Mouse (Mus musculus) spleen, postnatal 4 days (tissue): Measurements from ENCODE around the gene Ppp1r3f.

Source experiments
- DNase-seq, 2 experiments: peaks; one replicate each; pipeline ENCODE4 v3.0.0; 2022; ENCODE audit warnings: low spot score in 2 of 2

The Ppp1r3f gene

DNA sequence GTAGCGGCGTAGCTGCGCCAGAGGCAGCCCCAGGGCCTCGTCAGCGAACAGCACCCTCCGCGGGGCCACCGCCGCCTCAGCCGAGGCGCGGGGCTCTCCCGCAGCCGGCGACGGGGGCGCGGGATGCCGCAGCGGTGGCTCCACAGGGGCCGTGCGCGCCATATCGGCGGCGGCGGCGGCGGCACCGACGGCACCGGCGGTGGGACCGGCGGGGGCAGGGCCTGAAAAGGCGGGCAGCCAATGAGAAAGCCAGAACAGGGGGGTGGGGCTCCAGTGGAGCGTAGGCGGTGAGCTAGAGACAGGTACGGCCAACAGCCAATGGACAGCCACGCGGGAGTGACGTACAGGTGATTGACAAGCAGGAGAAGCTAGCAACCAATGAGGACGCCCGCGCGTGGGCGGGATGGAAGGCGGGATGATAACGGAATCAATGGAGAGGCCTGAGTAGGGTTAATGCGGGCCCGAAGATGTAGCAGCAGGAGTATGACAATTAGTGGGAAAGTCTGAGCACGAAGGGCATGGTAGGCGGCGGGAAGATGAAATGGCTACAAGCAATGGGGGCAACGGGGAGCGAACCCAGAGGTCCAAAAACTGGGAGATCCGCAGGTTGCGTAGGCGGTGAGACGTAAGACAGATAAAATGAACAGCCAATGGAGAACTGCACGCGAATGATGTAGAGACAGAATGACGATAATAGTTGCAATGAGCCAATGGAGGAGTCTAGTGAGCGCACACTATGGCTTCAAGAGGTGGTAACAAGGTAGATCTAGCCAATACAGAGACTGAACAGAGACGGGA, at the start of gene Ppp1r3f:
Gene Ppp1r3f, minus strand, starts transcription at position 197 of the 798 bp plus-strand sequence.
- DNase-seq, result peak; percentile 91 to 92

DNA sequence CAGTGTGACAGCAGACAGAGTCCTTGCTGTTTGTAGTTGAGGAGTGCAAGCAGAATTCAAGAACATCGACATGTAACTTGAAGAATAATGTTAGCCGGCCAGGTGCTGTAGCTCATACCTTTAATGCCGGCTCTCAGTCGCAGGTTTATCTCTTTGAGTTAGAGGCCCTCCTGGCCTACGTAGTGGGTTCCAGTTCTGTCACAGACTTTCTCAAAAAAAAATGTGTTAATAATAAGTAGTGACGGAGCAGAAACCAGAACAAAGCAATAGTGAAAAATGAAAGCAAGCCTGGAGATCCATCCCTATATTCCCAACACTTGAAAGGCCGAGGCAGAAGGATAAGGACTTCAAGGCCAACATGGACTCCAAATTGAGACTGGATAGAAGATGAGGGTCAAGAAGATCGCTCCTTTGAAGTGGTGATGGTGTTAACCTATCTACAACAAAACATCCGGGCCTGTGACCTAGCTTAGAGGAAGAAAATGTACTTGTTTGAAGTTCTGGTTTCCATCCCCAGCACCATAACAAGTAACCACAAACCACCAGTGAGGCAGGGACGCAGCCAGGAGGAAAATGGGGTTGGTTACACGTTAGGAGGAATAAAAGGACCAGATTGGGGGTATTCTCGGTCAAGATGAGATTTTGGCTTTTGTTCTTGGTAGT, 43.9 kb upstream of the Ppp1r3f start:
- no peak for DNase-seq

DNA sequence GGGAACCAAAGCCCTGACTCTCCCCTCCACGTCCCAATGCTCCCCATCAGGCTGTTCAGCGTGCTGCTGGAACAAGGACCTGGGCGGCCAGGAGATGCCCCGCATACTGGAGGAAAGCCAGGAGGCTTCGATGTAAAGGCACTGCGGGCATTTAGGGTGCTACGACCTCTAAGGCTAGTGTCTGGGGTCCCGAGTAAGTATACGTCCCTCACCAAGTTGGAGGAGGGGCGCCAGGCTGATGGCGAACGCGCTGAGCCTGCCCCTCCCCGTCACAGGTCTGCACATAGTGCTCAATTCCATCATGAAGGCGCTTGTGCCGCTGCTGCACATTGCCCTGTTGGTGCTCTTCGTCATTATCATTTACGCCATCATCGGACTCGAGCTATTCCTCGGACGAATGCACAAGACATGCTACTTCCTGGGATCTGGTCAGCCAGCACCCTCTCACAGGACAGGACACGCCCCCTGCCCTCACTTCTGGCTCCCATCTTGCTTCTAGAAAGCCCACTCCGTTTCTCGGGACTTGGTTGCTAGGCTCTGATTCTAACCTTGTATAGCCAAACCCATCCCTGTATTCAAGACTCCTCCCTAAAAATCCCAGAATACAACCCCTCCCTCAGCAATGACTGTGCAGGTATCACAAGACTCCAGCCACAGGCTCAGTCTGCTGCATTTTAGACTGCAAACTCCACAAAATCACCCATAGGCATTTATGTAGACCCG, 36.6 kb upstream of the Ppp1r3f start:
- DNase-seq, result no peak

DNA sequence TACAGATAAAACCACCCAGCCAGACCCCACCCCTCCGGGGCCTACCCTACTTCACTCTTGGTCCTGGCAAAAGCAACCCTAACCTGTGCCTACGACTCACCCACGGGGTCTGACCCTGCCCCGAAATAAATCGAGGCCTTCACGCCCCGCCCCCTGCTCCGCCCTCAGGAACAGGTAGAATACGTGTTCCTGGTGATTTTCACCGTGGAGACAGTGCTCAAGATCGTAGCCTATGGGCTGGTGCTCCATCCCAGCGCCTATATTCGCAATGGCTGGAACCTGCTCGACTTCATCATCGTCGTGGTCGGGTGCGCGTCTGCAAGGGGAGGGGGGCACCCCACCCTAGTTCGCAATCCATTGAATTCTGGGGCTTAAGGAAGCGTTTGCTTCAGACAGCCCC, 36.0 kb upstream of the Ppp1r3f start:
- DNase-seq, result no peak

DNA sequence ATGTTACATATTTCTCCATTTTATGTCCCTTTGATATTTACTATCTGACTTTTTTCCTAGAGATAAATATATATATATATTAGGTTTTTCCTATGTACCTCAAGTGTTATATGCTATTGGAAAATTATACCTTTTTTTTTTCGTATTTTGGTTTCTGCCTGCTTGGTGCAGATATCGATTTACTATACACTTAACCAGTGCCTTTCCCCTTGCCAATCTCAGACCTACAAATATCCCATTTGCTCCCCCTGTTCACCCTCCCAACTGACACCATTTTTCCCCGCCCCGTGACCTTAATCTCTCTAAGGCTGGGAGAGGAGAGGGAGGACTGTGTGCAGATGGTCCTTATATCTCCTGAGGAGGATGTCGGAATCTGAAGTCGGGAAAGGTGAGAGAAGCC, 32.7 kb upstream of the Ppp1r3f start, which contains the start of gene Cacna1f:
Gene Cacna1f, plus strand, starts transcription at position 301 of the 400 bp plus-strand sequence.
- no peak for DNase-seq

DNA sequence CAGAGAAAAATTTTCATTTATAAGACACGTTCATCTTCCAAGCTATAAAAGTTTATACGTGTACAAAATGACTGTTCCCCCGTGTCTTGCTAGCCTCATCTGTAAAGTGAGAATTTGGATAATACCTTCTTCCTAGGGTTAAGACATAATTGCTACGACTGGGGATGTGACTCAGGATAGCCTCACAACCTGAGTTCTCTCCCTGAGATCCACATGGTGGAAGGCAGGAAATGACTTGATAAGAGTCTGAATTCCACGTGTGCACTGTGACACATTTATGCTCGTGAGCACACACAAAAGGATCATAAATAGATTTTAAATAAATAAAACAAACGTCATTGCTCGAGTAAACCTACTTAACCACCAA, 31.5 kb upstream of the Ppp1r3f start:
- no peak for DNase-seq

DNA sequence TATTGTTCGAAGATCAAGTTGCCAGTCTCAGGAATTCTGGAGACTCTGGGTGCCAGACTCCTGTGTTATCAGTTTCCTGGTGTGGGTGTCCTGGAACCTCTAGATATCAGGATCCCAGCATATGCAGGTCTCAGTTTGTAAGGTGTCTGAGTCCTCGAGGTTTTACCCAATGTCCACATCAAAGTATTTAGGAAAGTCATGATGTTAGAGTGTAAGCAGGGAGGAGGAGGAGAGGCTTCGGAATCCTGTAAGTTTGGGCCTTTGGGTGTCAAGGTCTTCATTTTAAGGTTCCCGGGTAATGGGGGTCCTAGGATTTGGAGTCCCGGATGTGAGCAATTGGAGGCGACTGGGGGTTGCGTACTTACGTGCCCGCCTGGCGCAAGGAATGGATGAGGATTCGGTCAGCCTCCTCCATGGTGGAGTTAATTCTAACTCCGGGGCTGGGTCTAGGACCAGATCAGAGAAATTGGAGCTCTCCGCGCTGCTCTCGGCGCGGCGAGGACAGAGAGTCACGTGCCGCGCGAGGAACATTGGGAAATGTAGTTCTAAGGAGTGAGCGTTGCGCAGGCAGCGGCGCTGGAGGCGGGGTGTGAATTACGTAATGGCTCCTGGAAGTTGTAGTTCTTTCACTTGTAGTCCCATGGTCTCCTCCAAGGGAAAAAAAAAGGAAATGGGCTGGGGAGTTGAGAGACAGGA, 30.9 kb upstream of the Ppp1r3f start, which contains the start of gene Ccdc22:
Gene Ccdc22, minus strand, starts transcription at position 639 of the 696 bp plus-strand sequence.
- DNase-seq, result peak; percentile 76 to 85

DNA sequence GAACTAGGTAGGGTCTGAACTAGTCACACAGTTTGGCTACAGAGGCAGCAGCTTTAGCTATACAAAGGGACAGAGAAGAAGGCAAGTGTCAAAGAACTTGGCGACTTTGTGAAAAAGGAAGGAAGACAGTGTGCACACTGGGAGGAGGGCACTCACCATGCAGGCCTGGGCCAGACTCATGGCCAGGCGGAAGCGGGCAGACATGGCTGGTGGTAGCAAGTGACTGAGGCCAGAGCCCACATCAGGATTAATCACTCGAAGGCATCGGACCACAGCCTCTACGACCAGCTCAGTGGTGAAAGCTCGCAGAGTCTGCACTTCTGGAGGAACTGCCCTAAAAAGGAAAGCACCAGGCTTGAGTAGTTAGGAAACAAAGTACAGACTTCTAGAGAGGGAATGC, 29.9 kb upstream of the Ppp1r3f start:
- no peak for DNase-seq

DNA sequence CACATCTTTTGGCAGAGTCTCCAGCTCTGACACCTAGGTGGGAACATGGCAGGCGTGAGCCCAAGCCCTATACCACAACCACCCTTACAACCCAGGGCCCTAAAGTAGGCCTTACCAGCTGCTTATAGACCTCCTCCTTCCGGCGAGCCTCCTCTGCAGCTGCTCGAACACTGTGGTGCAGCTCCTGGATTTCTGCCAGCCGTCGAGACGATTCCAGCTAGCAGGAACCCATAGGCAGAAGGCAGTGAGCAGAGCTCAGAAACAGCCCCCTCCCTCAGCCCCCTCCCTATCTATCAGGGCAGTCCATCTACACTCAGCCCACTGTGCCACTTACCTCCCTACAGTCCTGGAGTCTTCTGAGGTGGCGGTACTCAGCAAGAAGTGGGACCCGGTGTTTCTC, 21.3 kb upstream of the Ppp1r3f start:
- DNase-seq, result no peak

DNA sequence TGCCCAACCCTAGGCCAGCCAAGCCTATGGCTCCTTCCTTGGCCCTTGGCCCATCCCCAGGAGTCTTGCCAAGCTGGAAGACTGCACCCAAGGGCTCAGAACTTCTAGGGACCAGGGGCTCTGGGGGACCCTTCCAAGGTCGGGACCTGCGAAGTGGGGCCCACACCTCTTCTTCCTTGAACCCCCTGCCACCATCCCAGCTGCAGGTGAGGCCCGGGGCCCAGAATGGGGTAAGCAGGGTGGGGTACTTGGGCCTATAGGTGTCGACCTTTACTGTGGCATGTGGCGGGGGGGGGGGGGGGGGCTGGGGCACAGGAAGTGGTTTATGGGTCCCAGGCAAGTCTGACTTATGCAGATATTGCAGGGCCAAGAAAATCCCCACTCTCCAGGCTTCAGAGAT, 12.3 kb upstream of the Ppp1r3f start:
- no peak for DNase-seq

DNA sequence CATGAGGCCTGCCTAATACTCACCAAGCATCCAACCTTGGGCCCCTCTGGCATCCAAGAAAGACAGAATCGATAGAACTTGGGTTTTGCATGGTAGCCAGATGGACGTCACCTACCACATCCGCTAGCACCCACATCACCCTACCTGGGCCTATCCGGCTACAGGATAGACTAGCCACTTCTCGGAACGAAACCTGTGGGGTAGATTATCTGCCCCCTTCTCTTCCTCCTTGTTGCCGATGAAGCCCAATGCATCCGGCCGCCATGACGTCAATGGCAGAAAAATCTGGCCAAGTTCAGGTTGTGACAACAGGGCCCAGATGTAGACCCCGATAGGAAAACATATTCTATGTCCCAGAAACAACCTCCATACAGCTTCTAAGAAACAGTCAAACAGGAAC, 9.8 kb upstream of the Ppp1r3f start:
- no peak for DNase-seq

DNA sequence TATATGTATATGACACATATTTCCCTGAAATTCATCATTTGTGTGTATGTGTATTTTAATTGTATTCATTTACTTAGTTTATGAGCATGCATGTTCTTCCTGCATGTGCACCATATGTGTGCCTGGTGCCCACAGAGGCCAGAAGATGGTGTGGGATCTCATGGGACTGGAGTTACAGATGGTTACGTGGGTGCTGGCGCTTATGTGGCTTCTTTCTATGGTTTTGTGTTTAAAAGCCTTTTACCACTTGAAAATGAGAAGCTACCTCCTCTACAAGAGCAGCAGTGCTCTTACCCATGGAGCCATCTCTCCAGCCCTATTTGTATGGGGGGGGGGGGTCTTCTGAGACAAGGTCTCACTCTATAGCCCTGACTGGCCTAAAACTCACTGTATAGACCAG, 7.1 kb upstream of the Ppp1r3f start:
- DNase-seq, result no peak

DNA sequence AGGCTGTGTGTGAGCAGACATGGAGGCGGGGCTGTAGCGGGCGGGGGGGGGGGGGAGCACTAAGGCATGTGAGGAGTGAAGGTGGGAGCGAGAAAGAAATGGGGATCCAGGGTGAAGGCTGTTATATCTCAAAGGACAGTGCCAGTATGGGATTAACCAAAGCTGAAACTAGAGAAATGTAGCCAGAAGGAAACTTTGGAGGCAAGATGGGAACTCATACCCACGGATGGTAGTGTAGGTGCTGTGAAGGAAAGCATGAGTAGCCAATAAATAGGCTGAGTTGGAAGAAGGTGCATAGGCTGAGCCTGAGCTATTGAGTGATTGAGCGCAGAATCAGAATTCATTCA, 775 bp upstream of the Ppp1r3f start:
- DNase-seq, result no peak

DNA sequence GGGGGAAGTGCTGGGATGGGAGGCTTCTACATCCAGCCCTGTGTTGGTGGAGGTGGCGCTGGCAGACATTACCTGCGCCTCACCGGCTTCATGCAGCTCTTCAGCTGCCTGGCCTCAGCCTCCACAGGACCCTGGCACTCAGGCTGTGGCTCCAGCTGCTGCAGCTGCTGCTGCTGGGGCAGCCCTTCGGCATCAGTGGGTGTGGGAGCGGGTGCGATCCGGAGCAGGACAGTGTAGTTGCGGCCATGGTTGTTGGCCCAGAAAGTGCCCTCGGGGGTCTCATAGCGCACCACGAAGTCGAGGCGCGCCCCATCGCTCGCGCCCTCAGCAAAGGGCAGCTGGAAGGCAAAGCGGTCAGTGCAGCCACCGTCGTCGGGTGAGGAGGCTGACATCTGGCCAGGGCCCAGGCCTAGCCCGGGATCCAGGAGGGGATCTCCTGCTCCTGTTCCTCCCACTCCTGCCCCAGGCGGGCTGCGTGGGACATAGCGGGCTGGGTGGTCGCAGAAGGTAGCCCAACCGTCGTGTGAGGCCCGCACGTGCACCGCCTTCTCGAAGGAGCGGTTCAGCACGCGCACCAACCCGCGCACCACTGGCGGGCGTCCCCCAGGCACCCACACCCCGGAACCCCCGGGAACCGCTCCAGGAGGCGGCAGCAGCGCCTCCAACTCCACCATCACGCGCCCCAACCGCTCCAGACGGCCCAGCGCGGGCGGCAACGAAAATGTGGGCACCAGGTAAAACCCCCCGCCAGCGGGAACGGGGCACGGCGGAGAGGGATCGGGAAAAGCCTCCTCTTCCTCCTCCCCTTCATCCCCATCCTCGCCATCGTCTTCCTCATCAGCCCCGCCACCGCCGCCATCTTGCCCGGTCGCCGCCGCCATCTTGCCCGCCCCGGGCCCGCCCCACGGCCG, 652 bp downstream of the Ppp1r3f start, which contains the start of gene Foxp3:
Gene Foxp3, plus strand, starts transcription at position 469 of the 911 bp plus-strand sequence.
- DNase-seq, result peak; percentile 60 to 84

DNA sequence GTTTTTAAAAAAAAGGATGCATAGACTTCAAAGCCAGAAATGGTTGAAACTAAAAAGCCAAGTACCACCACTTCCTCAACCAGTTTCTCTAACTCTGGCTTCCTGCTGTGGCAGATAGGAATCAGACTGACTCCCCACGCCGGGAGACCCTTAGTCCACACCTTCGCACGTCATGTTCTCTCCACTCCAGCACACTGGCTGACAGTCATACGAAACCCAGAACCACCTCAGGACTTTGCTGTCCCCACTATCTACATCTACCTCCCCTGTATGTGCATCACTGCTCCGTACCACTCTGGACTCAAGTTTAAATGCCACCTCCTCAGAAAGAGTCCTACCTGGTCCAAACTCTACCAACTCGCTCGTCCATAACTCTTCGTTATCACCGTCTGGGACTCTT, 1.6 kb downstream of the Ppp1r3f start:
- no peak for DNase-seq

DNA sequence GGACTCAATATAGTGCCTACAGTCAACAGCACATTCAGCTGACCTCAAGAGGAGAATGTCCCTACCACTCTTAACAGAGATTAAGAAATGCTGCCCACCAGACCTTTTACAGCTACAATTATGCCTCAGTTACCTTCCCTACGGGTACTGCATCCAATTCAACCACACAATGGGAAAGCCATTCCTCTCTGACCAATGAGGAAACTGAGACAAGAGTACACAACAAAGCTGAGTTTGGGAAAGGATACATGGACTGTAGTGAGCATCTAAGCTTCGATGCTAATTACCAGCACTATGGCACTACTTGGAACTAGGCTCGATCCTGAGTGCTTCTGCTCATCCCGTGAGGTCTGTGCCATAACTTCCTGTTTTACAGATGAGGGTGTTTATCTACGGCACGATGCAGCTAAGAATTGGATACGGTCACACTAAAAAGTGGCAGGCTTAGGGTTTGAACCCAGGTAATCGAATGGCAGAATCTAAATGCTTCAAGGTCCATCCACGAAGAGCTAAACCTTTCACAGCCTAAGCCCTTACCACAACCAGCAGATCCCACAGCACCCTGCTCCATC, 2.4 kb downstream of the Ppp1r3f start:
- DNase-seq, result no peak

DNA sequence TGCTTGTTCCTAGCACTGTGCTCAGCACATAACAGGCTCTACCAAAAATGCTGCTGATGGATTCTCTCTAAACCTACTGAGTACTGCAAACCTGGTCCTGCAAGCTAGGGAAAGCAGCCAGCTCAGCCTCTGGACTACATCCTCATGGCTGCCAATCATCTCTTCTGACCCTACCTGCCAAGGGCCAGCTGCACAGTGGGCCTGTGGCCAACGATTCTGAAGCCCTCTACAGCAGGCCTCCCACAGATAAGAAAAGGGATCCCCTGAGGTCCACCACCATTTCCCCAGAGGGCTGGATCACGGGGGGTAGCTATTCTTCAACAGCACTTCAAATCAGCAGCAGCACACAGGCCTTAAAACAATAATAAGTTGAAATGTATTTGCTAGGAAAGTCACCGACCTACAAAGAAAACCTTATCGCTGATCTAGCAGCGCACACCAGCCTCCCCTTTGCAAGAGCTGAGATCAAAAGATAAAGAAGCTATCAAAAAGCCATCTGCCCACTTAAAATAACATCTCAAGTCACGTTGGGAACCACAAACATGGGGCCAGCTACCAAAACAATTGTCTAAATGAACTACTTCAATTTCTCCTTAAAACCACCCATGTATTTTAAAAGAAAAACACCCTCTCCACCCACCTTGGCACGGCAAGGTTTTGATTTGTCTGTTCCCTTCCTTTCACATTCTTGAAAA, 3.5 kb downstream of the Ppp1r3f start:
- no peak for DNase-seq

DNA sequence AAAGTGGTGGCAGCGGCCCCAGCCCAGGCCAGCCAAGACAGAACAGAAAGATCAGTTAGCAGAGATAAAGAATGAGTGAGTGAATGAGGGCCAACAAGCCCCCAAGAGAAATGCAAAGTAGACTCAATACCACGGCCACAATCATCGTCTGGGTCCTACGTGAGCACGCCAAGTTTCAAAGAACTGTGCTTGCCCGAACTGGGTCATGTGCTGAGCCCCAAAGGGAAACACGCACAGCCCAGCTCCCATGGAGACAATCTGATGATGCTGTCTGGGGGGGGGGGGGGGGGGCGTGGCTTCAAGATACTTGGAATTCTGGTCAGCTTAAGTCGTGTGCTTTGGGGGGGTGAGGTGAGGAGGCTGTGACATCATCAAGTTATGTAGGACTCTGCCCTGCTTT, 6.6 kb downstream of the Ppp1r3f start:
- DNase-seq, result no peak

DNA sequence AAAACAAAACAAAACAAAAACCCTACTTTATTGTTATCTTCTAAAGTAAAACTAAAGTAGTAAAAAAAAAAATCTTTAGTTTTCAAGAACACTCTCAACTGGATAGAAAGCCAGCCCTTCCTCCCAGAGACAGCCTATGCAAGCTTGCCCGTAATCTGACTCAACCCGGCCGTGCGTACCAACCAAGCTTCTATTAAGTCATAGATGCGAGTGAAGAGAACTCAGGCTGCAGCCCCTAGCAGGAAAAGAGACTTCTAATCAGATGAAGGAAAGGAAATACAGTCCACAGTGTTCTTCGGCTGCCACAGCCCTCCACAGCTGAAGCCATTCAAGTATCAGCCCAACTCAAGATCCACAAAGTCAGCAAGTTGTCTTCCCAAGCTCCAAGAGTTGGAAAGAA, 7.7 kb downstream of the Ppp1r3f start:
- no peak for DNase-seq

DNA sequence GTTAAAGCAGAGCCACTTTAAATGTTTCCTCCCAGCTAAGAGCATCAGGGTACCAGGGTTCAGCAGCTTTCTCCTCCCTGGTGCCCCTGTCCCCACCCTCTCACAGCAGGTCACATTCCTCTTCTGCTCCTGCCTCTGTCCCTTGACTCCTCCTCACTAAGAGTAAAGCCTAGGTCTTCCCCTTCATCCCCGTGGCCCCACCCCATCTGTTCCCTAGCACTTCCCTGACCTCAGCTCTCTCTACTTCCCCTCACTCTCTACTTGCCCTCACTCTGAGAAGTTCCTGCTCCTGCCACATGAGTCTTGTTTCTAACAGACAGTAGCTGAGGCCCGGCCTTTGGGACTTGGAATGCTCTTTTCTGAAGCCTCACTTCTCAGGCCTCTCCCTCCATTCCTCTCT, 11.0 kb downstream of the Ppp1r3f start:
- DNase-seq, result no peak
